ENCODE assay signal across 8 mouse cellular contexts in genomic region chr10:78042697-78043405, GRCm38 (mm10). TPM values are rescaled to one million over a fixed set of nuclear protein-coding genes. Genes with fewer than 3 reads are reported as not detected.
DNase-seq lines count a peak whose midpoint lies in the region; ATAC-seq lines count a peak whose summit lies in the region.

No protein-coding gene starts in this region.

- H3K36me3 ChIP-seq in lung, embryonic 16.5 days (ENCODE audit: control insufficient read depth, insufficient read depth, low read length): no peaks in the 10 kb centered on the region
- no peaks in the 10 kb centered on the region for H3K36me3 ChIP-seq in hindbrain, embryonic 11.5 days (ENCODE audit: control insufficient read depth, insufficient read depth, low read length)
- no peaks in the 10 kb centered on the region for H3K36me3 ChIP-seq in limb, embryonic 15.5 days
- H3K36me3 ChIP-seq in stomach, embryonic 14.5 days (ENCODE audit: control insufficient read depth, insufficient read depth, low read length): no peaks in the 10 kb centered on the region

- peak; percentile 4; the same call in 1 of the 2 replicates for ATAC-seq in lung, embryonic 16.5 days (ENCODE audit: low read depth)
- ATAC-seq in hindbrain, embryonic 11.5 days (ENCODE audit: low FRiP score): peak; percentile 30; the same call in 1 of the 2 replicates
- no peak for ATAC-seq in limb, embryonic 15.5 days (ENCODE audit: insufficient number of reproducible peaks, low FRiP score, low TSS enrichment, low read depth)
- ATAC-seq in stomach, embryonic 14.5 days (ENCODE audit: insufficient number of reproducible peaks, insufficient read depth, low FRiP score, low read depth): no peak
- no peak for ATAC-seq in megakaryocyte progenitor cell, adult 5-6 weeks (replicated peaks; ENCODE audit: poor library complexity)

- DNase-seq in lung, adult 18-20 months: no peak
- no peak for DNase-seq in hindbrain, embryonic 11.5 days (ENCODE audit: low spot score)
- DNase-seq in MN1 (ENCODE audit: low spot score): no peak
- no peak for DNase-seq in adrenal gland, postnatal 25 days

- peak overlapping the region; percentile 47 for H3K4me2 ChIP-seq in lung, embryonic 16.5 days (ENCODE audit: low read depth, low read length)
- H3K4me2 ChIP-seq in hindbrain, embryonic 11.5 days (replicated peaks; ENCODE audit: low read depth, low read length): peak overlapping the region; percentile 33
- H3K4me2 ChIP-seq in limb, embryonic 15.5 days: peak overlapping the region; percentile 39
- H3K4me2 ChIP-seq in stomach, embryonic 14.5 days (replicated peaks; ENCODE audit: low read depth, low read length): peak overlapping the region; percentile 41

- H3K4me3 ChIP-seq in lung, embryonic 16.5 days (ENCODE audit: low read length): peak overlapping the region; percentile 22
- H3K4me3 ChIP-seq in hindbrain, embryonic 11.5 days (ENCODE audit: low read depth, low read length): no peak overlapping the region
- peak overlapping the region; percentile 7; the same call in 1 of the 2 replicates for H3K4me3 ChIP-seq in limb, embryonic 15.5 days
- peak overlapping the region; percentile 4; the same call in 1 of the 2 replicates for H3K4me3 ChIP-seq in stomach, embryonic 14.5 days (ENCODE audit: low read depth, low read length)

- H3K4me1 ChIP-seq in lung, embryonic 16.5 days (replicated peaks; ENCODE audit: control insufficient read depth, insufficient read depth, low read length): peaks cover 7% of the 10 kb centered on the region; the same call in 1 of the 2 replicates
- no peaks in the 10 kb centered on the region for H3K4me1 ChIP-seq in hindbrain, embryonic 11.5 days (replicated peaks; ENCODE audit: control insufficient read depth, insufficient read depth, low read length)
- H3K4me1 ChIP-seq in limb, embryonic 15.5 days: peaks cover 15% of the 10 kb centered on the region
- no peaks in the 10 kb centered on the region for H3K4me1 ChIP-seq in stomach, embryonic 14.5 days (ENCODE audit: control insufficient read depth, insufficient read depth, low read length)

- no peaks in the 10 kb centered on the region for H3K9me3 ChIP-seq in lung, embryonic 16.5 days (ENCODE audit: control insufficient read depth, low read length)
- no peaks in the 10 kb centered on the region for H3K9me3 ChIP-seq in hindbrain, embryonic 11.5 days (ENCODE audit: control insufficient read depth, low read length)
- H3K9me3 ChIP-seq in limb, embryonic 15.5 days: no peaks in the 10 kb centered on the region
- H3K9me3 ChIP-seq in stomach, embryonic 14.5 days (ENCODE audit: control insufficient read depth, low read depth, low read length): no peaks in the 10 kb centered on the region

- H3K9ac ChIP-seq in lung, embryonic 16.5 days (ENCODE audit: low read length): peak overlapping the region; percentile 19; the same call in 1 of the 2 replicates
- no peak overlapping the region for H3K9ac ChIP-seq in hindbrain, embryonic 11.5 days (ENCODE audit: low read depth, low read length)
- H3K9ac ChIP-seq in limb, embryonic 15.5 days: no peak overlapping the region
- H3K9ac ChIP-seq in stomach, embryonic 14.5 days (replicated peaks; ENCODE audit: low read depth, low read length): no peak overlapping the region

- H3K27me3 ChIP-seq in lung, embryonic 16.5 days (ENCODE audit: control insufficient read depth, insufficient read depth, low read depth, low read length): peaks cover 2% of the 10 kb centered on the region; the same call in 1 of the 2 replicates
- H3K27me3 ChIP-seq in hindbrain, embryonic 11.5 days (ENCODE audit: control insufficient read depth, insufficient read depth, low read length): no peaks in the 10 kb centered on the region
- H3K27me3 ChIP-seq in limb, embryonic 15.5 days: 0 out of 2 replicates have a peak, but pooled peaks cover 4% of the 10 kb centered on the region
- no peaks in the 10 kb centered on the region for H3K27me3 ChIP-seq in stomach, embryonic 14.5 days (ENCODE audit: control insufficient read depth, insufficient read depth, low read length)

- WGBS in lung, embryonic 16.5 days: 52% methylated on average over 14 of the region's 14 CpGs
- WGBS in hindbrain, embryonic 11.5 days: 60% methylated on average over 14 of the region's 14 CpGs
- WGBS in limb, embryonic 15.5 days: 56% methylated on average over 14 of the region's 14 CpGs
- WGBS in stomach, embryonic 14.5 days: 55% methylated on average over 14 of the region's 14 CpGs

- no peak overlapping the region for H3K27ac ChIP-seq in lung, embryonic 16.5 days (ENCODE audit: low read length)
- H3K27ac ChIP-seq in hindbrain, embryonic 11.5 days (ENCODE audit: low read depth, low read length): no peak overlapping the region
- no peak overlapping the region for H3K27ac ChIP-seq in limb, embryonic 15.5 days
- H3K27ac ChIP-seq in stomach, embryonic 14.5 days (ENCODE audit: low read length): no peak overlapping the region

RNA-seq across cellular contexts. Expression of gene Aire, which starts 0.6 kb away (rescaled TPM):
- 2.2 and 2.3 TPM in 2 replicates for polyA plus RNA-seq in lung, embryonic 16.5 days (2015; fragmentation: Nextera tagmentation; extraction: Ambion mirVana)
- polyA plus RNA-seq in hindbrain, embryonic 11.5 days (2014; fragmentation: Nextera tagmentation; extraction: Ambion mirVana): 0.11 and 0.28 TPM in 2 replicates
- polyA plus RNA-seq in limb, embryonic 15.5 days (2015; fragmentation: Nextera tagmentation; extraction: Ambion mirVana): 0.28 and 0.29 TPM in 2 replicates
- polyA plus RNA-seq in stomach, embryonic 14.5 days (2014; fragmentation: Nextera tagmentation; extraction: Ambion mirVana): 0.27 and 0.56 TPM in 2 replicates
- not detected in 2 replicates for total RNA-seq in megakaryocyte progenitor cell, adult 5-6 weeks (2015)
- total RNA-seq in megakaryocyte progenitor cell, adult 5-6 weeks (2017): not detected in 2 replicates
- total RNA-seq in adrenal gland, postnatal 25 days (2021): not detected in 2 replicates

RNA-seq across cellular contexts. Expression of gene Dnmt3l, which starts 1.1 kb away (rescaled TPM):
- 0.65 and 1.6 TPM in 2 replicates for polyA plus RNA-seq in lung, embryonic 16.5 days (2015; fragmentation: Nextera tagmentation; extraction: Ambion mirVana)
- polyA plus RNA-seq in hindbrain, embryonic 11.5 days (2014; fragmentation: Nextera tagmentation; extraction: Ambion mirVana): not detected in 2 replicates
- 0.58 TPM in 2 replicates for polyA plus RNA-seq in limb, embryonic 15.5 days (2015; fragmentation: Nextera tagmentation; extraction: Ambion mirVana)
- 0.71 TPM in 1 of 2 replicates, not detected in the other for polyA plus RNA-seq in stomach, embryonic 14.5 days (2014; fragmentation: Nextera tagmentation; extraction: Ambion mirVana)
- 1.5 and 4.4 TPM in 2 replicates for total RNA-seq in megakaryocyte progenitor cell, adult 5-6 weeks (2015)
- total RNA-seq in megakaryocyte progenitor cell, adult 5-6 weeks (2017): 1.3 and 3.2 TPM in 2 replicates
- total RNA-seq in adrenal gland, postnatal 25 days (2021): 30.7 and 36.2 TPM in 2 replicates

RNA-seq across cellular contexts. Expression of gene Icosl, which starts 26.3 kb away (rescaled TPM):
- polyA plus RNA-seq in lung, embryonic 16.5 days (2015; fragmentation: Nextera tagmentation; extraction: Ambion mirVana): 9.5 and 10.2 TPM in 2 replicates
- polyA plus RNA-seq in hindbrain, embryonic 11.5 days (2014; fragmentation: Nextera tagmentation; extraction: Ambion mirVana): 1.4 TPM in 2 replicates
- 7.2 and 7.3 TPM in 2 replicates for polyA plus RNA-seq in limb, embryonic 15.5 days (2015; fragmentation: Nextera tagmentation; extraction: Ambion mirVana)
- polyA plus RNA-seq in stomach, embryonic 14.5 days (2014; fragmentation: Nextera tagmentation; extraction: Ambion mirVana): 5.6 and 6.1 TPM in 2 replicates
- total RNA-seq in megakaryocyte progenitor cell, adult 5-6 weeks (2015): 3.9 and 6.3 TPM in 2 replicates
- total RNA-seq in megakaryocyte progenitor cell, adult 5-6 weeks (2017): 2.6 and 2.9 TPM in 2 replicates
- total RNA-seq in adrenal gland, postnatal 25 days (2021): 26.3 and 36.0 TPM in 2 replicates

RNA-seq across cellular contexts. Expression of gene Pfkl, which starts 33.0 kb away (rescaled TPM):
- 158 and 164 TPM in 2 replicates for polyA plus RNA-seq in lung, embryonic 16.5 days (2015; fragmentation: Nextera tagmentation; extraction: Ambion mirVana)
- polyA plus RNA-seq in hindbrain, embryonic 11.5 days (2014; fragmentation: Nextera tagmentation; extraction: Ambion mirVana): 85.5 and 114 TPM in 2 replicates
- 164 and 168 TPM in 2 replicates for polyA plus RNA-seq in limb, embryonic 15.5 days (2015; fragmentation: Nextera tagmentation; extraction: Ambion mirVana)
- 161 and 196 TPM in 2 replicates for polyA plus RNA-seq in stomach, embryonic 14.5 days (2014; fragmentation: Nextera tagmentation; extraction: Ambion mirVana)
- 13.7 and 15.5 TPM in 2 replicates for total RNA-seq in megakaryocyte progenitor cell, adult 5-6 weeks (2015)
- total RNA-seq in megakaryocyte progenitor cell, adult 5-6 weeks (2017): 36.1 and 44.2 TPM in 2 replicates
- 91.4 and 96.0 TPM in 2 replicates for total RNA-seq in adrenal gland, postnatal 25 days (2021)

Comparison
In these comparisons a context has a peak if more than half of its experiments do, and no peak if none do; other contexts are left out.
1. ATAC-seq: peak in lung, embryonic 16.5 days (single experiment) and hindbrain, embryonic 11.5 days (single experiment); none in limb, embryonic 15.5 days (single experiment), stomach, embryonic 14.5 days (single experiment) and megakaryocyte progenitor cell, adult 5-6 weeks (single experiment).
2. Peak in every context shown above with its lines, with median percentiles within 50 percentile points of each other: H3K4me2 ChIP-seq.